Mouse (Mus musculus) inflammation-experienced regulatory T-cells, adult 16 weeks (primary cell): ENCODE results near the gene Clspn. TPM values are rescaled to one million over a fixed set of nuclear protein-coding genes. Genes with fewer than 3 reads are reported as not detected.

Experiments
- polyA plus RNA-seq: library from polyadenylated mRNA; unstranded; fragments of 100-300 nt; shearing (Covaris generic); gene quantifications from one replicate; pipeline ENCODE4 v1.2.1, GENCODE M21; 2017

Clspn gene
- polyA plus RNA-seq, result 4.4 TPM

GRCm38 (mm10) chr4:126556809-126557711, at the start of gene Clspn:
Gene Clspn (plus strand): TSS chr4:126556935.

GRCm38 (mm10) chr4:126532827-126533728, 23.7 kb upstream of the Clspn start, which contains the start of gene Ago4:
Gene Ago4 (minus strand): TSS chr4:126533472.

GRCm38 (mm10) chr4:126609606-126610181, 53.0 kb downstream of the Clspn start, which contains the start of gene 5730409E04Rik:
Gene 5730409E04Rik (plus strand): TSS chr4:126609818.

Other genes starting within 250 kb of the Clspn start
- gene Adprhl2, start 235.2 kb upstream of the Clspn start, polyA plus RNA-seq, result 29.0 TPM
- not detected for gene Tekt2, start 231.2 kb upstream of the Clspn start, polyA plus RNA-seq
- 31.8 TPM for gene Ago3, start 127.4 kb upstream of the Clspn start, polyA plus RNA-seq
- 4.5 TPM for gene Ago1, start 88.4 kb upstream of the Clspn start, polyA plus RNA-seq
- 0.06 TPM for gene Ago4, start 23.5 kb upstream of the Clspn start, polyA plus RNA-seq
- gene 5730409E04Rik, start 52.9 kb downstream of the Clspn start, polyA plus RNA-seq, result 1.0 TPM
- 327 TPM for gene Psmb2, start 120.7 kb downstream of the Clspn start, polyA plus RNA-seq
- gene Tfap2e, start 179.3 kb downstream of the Clspn start, polyA plus RNA-seq, result not detected
- 64.1 TPM for gene Ncdn, start 196.5 kb downstream of the Clspn start, polyA plus RNA-seq
- gene AU040320, start 196.6 kb downstream of the Clspn start, polyA plus RNA-seq, result 64.6 TPM